Mouse (Mus musculus): ENCODE data around the gene Sod2. TPM values are rescaled to one million over a fixed set of nuclear protein-coding genes. Genes with fewer than 3 reads are reported as not detected.
A peak's percentile ranks its signal among the peaks of the same experiment; 100 is the strongest.
"Not testable (repeated sequence)": the region's sequence is repeated elsewhere in the genome, so short reads cannot be mapped to it uniquely, and the experiment has no call there.

The Sod2 gene
- total RNA-seq, 4 experiments from 2014 or later = 253 to 266 (median 261) TPM

GRCm38 (mm10) chr17:13009887-13010286, 3.2 kb downstream of the Sod2 start:
- DNase-seq (ENCODE audit: low spot score in 2 of 2) = no peak

GRCm38 (mm10) chr17:13013316-13013715, 6.7 kb downstream of the Sod2 start:
- no peak for DNase-seq (ENCODE audit: low spot score in 2 of 2)

- not testable (repeated sequence) for DNase-seq (ENCODE audit: low spot score in 2 of 2)
Measured at GRCm38 (mm10) chr17:13036627-13037192, 30.1 kb downstream of the Sod2 start.

GRCm38 (mm10) chr17:13043846-13044673, 37.4 kb downstream of the Sod2 start:
- DNase-seq (ENCODE audit: low spot score in 2 of 2) = peak; percentile 29 to 43

GRCm38 (mm10) chr17:13052124-13052813, 45.6 kb downstream of the Sod2 start, which contains the start of gene Gpr31b:
Gene Gpr31b, minus strand, starts transcription at chr17:13052296.
- not testable (repeated sequence) for DNase-seq (ENCODE audit: low spot score in 2 of 2)

GRCm38 (mm10) chr17:13060804-13061203, 54.2 kb downstream of the Sod2 start, which contains the start of gene Tcp10b:
Gene Tcp10b, plus strand, starts transcription at chr17:13061104.
- not testable (repeated sequence) for DNase-seq (ENCODE audit: low spot score in 2 of 2)

GRCm38 (mm10) chr17:13062882-13063281, 56.2 kb downstream of the Sod2 start:
- not testable (repeated sequence) for DNase-seq (ENCODE audit: low spot score in 2 of 2)

GRCm38 (mm10) chr17:13067864-13068385, 61.3 kb downstream of the Sod2 start:
- not testable (repeated sequence) for DNase-seq (ENCODE audit: low spot score in 2 of 2)

- DNase-seq (ENCODE audit: low spot score in 2 of 2) = not testable (repeated sequence)
Measured at GRCm38 (mm10) chr17:13069227-13069626, 62.6 kb downstream of the Sod2 start.

Other genes with a start within 250 kb of the Sod2 start
- 10 to 100 TPM; 26.6 to 27.7 (median 27.2) TPM for gene Igf2r, start 237.2 kb upstream of the Sod2 start, total RNA-seq (2022)
- 10 to 100 TPM; 27.0 to 33.2 (median 27.9) TPM for gene Mas1, start 138.7 kb upstream of the Sod2 start, total RNA-seq (2022)
- under 1 TPM in 3 of 4 experiments, not detected in 1; 0.33 to 0.68 (median 0.39) TPM for gene Mrgprh, start 130.8 kb upstream of the Sod2 start, total RNA-seq (2022)
- 1 to 10 TPM; 1.5 to 2.9 (median 2.0) TPM for gene Pnldc1, start 96.6 kb upstream of the Sod2 start, total RNA-seq (2022)
- 100 to 1,000 TPM; 209 to 229 (median 211) TPM for gene Tcp1, start 91.1 kb upstream of the Sod2 start, total RNA-seq (2022)
- gene Mrpl18, start 90.5 kb upstream of the Sod2 start, total RNA-seq (2022) = 10 to 100 TPM; 54.3 to 65.1 (median 61.2) TPM
- 1 to 10 TPM; 5.4 to 6.9 (median 6.2) TPM for gene Acat3, start 66.2 kb upstream of the Sod2 start, total RNA-seq (2022)
- 10 to 100 TPM; 66.3 to 83.6 (median 76.6) TPM for gene Acat2, start 46.1 kb upstream of the Sod2 start, total RNA-seq (2022)
- 10 to 100 TPM; 51.8 to 58.0 (median 54.8) TPM for gene Wtap, start 12.7 kb upstream of the Sod2 start, total RNA-seq (2022)
- under 1 TPM in 1 of 4 experiments, not detected in 3; 0.42 TPM for gene Gpr31b, start 45.5 kb downstream of the Sod2 start, total RNA-seq (2022)
- gene Tcp10b, start 54.3 kb downstream of the Sod2 start, total RNA-seq (2022) = under 1 TPM; 0.34 to 0.93 (median 0.69) TPM
- gene Unc93a, start 125.0 kb downstream of the Sod2 start, total RNA-seq (2022) = under 1 TPM in 1 of 4 experiments, not detected in 3; 0.17 TPM
- not detected for gene Smok2a, start 214.3 kb downstream of the Sod2 start, total RNA-seq (2022)
- not detected for gene Smok2b, start 223.4 kb downstream of the Sod2 start, total RNA-seq (2022)

All from left cerebral cortex, adult 8-10 months (tissue).